Mouse (Mus musculus) cerebellum, postnatal 36 days (tissue): ENCODE measurements around the gene Klhl13.

Experiments used
- DNase-seq, 2 experiments: peaks; one replicate each; pipeline ENCODE4 v3.0.0; 2021 to 2022; ENCODE audit warnings: mixed read lengths in 2 of 2

Klhl13 gene

DNA sequence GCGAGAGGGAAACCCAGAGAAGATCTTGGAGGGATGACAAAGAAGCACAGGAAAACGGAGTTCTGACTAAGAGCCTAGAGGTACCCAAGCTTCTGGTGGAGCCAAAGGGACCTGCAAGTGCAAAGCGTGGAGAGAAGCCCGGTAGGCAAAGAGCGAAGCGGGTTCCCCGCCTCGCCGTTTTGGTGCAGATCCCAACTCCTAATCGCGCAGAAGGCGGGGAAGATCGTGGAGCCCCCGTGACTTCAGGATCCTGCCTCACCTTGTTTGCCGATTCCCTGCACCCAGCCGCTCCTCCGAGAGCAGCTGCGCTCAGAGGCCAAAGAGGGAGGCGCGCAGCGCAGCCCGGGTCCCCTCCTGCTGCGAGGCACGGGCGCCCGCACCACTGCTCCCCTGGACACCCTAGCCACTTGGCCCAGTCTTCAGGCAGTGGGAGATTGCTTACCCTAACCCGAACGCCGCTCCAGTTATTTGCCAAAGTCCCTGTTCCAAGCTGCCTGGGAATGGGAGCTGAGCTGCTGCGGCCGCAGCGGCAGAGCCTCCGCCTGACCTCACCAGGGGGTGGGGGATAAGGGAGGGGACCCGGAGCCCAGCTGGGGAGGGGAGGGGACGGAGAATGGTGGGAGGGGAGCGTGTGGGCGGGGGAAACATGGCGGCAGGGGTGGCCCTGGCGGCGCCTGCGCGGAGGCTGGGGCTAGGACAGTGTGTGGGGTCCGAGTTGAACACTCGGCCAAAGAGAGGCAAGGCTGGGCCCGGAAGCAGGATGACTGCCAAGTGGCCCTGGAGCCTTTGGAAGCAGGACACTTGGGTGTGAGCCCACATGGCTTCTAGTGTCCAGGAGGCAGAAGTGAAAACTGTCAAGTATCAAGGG lies at the start of gene Klhl13:
Gene Klhl13 (minus strand): TSS at position 569 of the 868 bp plus-strand sequence.
- peak; percentile 29 to 34 for DNase-seq

DNA sequence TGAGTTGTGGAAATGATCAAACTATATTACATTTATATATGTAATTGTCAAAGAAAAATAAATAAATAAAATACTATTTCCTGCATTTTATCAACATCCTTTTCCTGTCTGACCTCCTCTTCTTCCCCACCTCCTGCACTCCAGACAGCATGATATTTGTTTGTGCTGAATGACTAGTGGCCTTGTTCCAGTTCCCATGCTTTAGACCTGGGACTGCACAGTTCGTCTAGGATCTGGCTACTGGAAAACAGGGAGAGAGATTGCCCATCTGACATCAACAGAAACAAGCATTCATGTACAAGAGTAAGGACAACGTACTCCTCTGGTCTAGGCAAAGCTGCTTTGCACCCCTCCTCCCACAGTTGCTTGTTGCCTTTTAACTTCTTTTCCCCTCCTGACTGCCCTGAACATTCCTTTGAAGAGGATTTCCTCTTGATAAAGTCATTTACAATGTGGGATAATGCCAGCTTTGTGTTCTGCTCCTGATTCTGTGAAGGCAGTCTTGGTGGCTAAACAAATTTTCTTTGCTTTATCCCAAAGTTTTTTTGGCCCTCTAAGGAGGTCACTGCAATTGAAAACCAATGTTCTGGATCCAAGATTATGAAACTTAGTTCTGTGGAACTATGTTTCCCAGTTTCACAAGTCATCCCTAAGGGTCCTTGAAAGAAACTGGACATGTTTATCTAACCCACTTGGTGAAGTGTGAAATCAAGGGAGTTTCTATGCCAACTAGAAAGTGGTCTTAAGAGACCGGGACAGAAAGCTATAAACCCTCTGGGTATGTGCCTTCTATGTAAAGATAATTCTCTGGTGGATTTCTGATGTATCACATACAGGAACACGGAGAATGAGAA lies 44.6 kb upstream of the Klhl13 start:
- DNase-seq = no peak

DNA sequence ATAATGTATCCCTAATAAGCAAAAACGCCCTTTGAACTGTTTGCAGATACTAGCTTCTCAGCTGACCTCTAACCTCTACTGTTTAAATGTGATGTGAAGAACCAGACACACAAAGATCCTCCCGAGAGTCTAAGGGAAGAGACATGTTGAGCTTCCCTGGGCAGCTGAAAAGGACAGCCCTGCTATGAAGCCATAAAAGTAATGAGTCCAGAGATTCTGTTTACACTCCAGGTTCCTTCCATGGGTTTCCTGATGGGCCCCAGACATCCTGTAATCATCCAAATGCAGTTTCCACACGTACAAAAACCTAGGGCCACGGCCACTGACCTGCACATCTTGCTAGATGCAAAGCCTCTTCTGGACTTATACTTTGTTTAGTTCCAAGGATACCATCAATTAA lies 23.8 kb upstream of the Klhl13 start:
- DNase-seq = no peak

DNA sequence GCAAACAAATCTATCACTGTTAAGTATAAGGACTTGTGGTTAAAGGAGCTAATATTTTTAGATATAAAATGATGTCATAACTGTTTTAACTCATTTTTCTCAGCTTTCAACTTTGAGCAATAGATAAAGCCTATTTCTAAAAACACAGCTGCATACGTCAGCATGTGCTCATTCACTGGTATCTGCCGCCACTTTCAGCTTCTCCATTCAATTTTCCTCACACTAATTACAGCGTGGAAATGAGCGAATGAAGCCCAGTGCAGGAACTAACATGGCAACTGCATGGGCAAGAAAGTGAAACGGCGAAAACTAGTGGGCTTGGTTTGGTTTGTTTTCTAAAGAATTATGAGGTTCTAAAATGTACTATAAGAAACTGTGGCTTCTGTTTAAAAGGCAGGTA lies 1.4 kb downstream of the Klhl13 start:
- no peak for DNase-seq

DNA sequence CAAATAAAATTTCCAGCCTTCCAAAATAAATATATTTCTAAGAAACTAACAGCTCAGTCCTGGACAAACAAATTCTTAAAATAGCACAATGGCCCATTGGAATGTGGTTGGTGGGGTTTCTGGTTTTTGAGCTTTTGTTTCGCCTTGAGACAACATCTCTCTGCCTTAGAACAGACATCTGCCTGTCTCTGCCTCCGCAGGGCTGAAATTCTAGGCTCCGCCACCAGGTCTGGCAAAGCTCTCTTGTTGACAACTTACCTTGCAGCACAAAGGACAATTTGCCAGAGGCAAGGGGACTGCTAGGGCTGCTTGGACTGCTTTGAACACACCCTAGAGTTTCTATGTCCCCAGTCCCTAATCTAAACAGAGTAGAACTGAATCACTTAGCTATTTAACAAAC lies 4.4 kb downstream of the Klhl13 start:
- no peak for DNase-seq

DNA sequence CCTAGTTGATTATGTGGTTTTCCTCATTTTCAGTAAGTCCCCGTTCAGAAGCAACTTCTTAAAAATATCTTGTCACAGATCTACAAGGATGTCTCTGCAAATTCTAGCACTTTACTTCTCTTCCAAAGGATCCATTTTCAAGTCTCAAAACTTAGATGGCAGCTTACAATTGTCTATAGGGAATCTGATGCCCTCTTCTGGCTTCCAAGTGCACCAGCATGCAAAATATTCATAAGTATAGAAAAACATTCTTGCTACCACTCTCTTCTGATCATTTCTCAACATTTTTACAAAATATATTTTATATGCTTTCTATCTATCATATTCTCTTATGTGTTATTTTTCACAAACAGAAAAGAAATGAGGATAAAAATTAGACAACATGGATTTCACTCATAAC lies 14.8 kb downstream of the Klhl13 start:
- DNase-seq = no peak

DNA sequence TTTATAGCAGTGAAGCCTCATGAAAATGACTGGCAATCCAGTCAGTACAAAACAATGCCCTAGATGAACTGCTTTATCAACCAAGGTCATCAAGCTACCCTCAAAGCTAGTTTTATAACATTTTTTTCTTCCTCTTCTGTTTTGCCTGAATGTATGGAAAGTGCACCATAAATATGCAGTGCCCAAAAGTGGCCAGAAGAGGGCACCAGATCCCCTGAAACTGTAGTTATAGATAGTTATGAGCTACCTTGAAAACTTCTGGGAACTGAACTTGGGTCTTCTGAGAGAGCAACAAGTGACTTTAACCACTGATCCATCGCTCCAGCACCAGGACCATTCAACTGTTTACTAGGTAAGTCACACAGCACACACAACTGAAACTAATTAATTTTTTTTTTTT lies 36.8 kb downstream of the Klhl13 start:
- DNase-seq = peak in 1 of 2 experiments; percentile 6

DNA sequence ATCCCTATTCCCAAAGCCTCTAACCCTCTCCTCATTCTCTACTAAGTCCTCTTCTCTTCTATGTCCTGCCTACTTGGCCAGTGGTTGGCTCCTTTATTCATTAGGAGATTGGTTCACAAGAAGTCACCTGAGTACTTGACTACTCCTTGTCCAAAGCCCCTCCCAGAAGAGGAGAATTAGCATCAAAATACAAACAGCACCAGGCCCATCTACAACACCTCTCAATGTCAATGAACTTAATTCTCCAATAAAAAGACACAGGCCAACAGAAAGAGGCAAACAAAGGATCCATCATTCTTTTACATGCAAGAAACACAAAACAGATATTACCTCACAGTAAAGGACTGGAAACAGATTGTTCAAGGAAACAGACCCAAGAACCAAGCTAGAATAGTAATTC lies 46.0 kb downstream of the Klhl13 start:
- no peak for DNase-seq

DNA sequence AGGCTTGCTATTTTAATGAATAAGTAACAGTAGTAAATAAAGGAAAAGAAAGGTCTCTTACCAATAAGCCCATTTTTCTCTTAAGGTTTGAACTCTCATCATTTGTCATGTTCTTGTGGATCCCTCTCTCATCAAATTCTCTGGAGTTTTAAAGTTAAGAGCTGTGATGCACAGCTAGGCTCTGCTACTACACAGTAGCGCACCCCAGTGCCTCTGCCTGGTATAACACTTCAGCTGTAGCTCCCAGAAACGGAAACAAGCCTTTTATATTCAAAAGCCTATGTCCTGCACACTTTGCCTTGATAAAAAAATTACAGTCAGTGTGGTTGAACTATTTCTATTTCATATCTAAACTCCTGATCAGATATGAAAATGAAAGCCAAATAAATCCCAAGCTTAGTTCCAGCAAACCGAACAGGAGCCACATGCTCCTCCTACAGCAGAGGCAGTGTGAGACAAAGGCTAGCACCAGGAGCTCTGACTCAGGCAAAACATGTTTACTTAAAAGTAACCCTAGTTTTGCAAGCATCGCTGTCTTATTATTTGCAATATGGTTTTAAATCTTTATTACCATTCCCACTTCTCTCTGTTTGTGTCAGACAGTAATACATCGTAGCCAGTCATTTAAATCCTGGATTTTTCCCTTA lies 68.8 kb downstream of the Klhl13 start:
- DNase-seq = peak; percentile 11 to 20

DNA sequence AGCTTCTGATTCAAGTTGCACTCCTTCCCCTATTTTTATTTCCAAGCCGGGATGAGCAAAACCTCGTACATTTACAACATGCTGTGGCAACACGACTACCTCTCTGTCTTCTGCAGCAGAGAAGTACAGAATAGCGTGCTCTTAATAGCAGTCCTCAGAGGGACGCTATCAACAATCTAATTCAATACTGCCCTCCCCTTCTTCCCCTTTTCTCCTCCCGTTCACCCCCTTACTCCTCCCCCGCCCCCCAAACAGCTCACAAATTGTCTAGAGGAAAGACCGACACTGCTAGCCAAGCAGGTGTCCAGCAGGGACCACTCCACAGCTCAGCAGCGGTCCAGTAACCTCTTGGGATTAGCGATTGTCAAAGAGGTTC lies 79.5 kb downstream of the Klhl13 start:
- no peak for DNase-seq

DNA sequence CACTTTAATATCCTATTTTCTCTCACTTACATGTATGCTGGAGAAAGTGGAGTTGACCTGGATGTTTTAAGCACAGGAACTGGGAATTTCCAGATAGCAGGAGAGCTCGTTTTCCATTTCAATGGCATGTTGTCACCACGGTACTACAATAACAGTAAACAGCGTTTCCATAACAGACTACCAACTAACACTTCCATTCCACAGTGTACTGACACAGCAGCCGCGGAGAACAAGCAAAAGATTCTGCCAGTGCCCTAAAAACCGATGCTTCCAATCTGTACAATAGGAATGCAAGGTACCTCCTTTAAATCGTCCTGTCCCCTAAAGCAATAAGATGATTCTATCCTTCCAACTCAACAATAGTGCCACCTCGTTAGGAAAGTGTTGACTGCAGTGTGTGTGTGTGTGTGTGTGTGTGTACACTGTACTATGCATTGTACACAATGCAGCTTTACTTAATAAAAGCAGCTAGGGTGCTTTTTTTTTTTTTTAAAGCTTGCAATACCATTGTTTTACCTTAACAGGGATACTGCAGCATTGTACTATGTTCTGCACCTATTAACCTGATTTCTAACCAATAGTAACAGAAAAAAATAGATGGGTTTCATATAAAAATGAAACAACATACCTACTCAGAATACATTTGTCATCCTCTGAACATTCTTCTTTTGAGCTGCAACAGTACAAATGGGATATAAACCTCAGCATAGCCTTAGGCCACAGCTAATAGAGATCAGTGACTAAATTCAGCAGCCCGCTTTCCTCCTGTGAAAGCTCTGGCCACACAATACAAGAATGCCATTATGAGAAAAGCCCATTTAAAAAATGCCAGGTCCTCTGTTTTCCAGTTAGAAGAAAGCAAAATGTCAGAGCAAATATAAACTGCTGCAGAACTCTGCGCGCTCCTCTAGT lies 80.1 kb downstream of the Klhl13 start:
- DNase-seq = no peak

DNA sequence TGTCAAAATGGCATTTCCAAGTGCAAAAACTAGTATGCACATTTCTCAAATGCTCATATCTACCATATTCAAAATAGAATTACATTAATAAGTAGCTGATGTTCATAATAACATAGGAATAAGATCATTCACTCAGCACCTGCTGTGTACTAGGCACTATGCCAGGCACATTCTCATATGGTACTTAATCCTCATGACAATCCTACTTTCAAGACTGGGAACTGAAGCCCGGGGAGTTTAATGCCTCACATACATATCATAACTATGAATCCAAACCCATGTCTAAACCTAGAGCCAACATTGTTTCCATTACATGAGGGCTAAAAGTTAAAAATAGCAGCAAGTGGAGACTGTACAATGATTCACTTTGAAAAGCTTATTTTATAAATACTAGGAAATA lies 97.3 kb downstream of the Klhl13 start:
- no peak for DNase-seq

DNA sequence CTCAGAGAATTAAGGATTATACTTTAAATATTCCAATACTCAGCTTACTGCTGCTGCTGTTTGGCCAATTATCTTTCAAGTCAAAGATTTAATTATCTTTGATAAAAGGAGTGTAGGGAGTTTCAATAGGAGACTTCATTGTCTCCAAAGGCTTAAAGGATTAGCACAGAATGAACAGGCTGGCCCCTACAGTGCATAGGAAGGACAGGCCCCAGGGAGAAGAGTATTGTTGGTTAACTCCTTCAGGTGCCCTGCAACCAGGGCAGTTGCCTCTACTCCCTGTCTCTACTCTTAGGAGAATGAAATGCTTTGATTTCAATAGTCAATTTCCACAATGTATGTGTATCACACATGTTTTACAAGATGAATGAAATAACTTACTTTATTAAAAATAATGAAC lies 116.1 kb downstream of the Klhl13 start:
- DNase-seq = no peak
